Mouse (Mus musculus): Measurements from ENCODE around the gene Wnt9b. TPM values are rescaled to one million over a fixed set of nuclear protein-coding genes. Genes with fewer than 3 reads are reported as not detected.
A peak's percentile ranks its signal among the peaks of the same experiment; 100 is the strongest.
"Not testable (repeated sequence)": the region's sequence is repeated elsewhere in the genome, so short reads cannot be mapped to it uniquely, and the experiment has no call there.

Wnt9b gene
- polyA plus RNA-seq, 1 experiment from 2014 or later = 0.37 TPM

- not testable (repeated sequence) for H3K27me3 ChIP-seq (replicated peaks); H3K4me3 ChIP-seq; ATAC-seq (ENCODE audit: low FRiP score, low read depth); H3K9ac ChIP-seq; H3K27ac ChIP-seq; H3K9me3 ChIP-seq; H3K4me2 ChIP-seq (replicated peaks); H3K36me3 ChIP-seq
- H3K4me1 ChIP-seq = peaks cover 15% of the 10 kb centered on the region
- WGBS = 83% methylated on average over 5 of the region's 5 CpGs
These were observed 11.3 kb upstream of the Wnt9b start for GRCm38 (mm10) chr11:103760891-103761290.

- Histone ChIP-seq H3K4me2 (replicated peaks) (no peak overlapping the region), H3K4me3 (no peak overlapping the region), H3K9me3 (no peaks in the 10 kb centered on the region), H3K27ac (no peak overlapping the region), H3K4me1 (peaks cover 7% of the 10 kb centered on the region), H3K27me3 (replicated peaks) (no peaks in the 10 kb centered on the region), H3K36me3 (no peaks in the 10 kb centered on the region), H3K9ac (no peak overlapping the region)
- no peak for ATAC-seq (ENCODE audit: low FRiP score, low read depth)
- 59% methylated on average over 7 of the region's 7 CpGs for WGBS
These were observed 10.5 kb upstream of the Wnt9b start for GRCm38 (mm10) chr11:103760101-103760500.

GRCm38 (mm10) chr11:103758706-103759105, 9.1 kb upstream of the Wnt9b start:
- WGBS = 10% methylated on average over 6 of the region's 6 CpGs
- Histone ChIP-seq H3K9me3 (no peaks in the 10 kb centered on the region), H3K36me3 (no peaks in the 10 kb centered on the region), H3K9ac (no peak overlapping the region), H3K27me3 (replicated peaks) (no peaks in the 10 kb centered on the region; the same call in 1 of the 2 replicates), H3K27ac (no peak overlapping the region), H3K4me3 (no peak overlapping the region), H3K4me1 (no peaks in the 10 kb centered on the region), H3K4me2 (replicated peaks) (no peak overlapping the region)
- no peak for ATAC-seq (ENCODE audit: low FRiP score, low read depth)

GRCm38 (mm10) chr11:103758054-103758453, 8.4 kb upstream of the Wnt9b start:
- Histone ChIP-seq H3K9me3 (no peaks in the 10 kb centered on the region), H3K27me3 (replicated peaks) (peaks cover 4% of the 10 kb centered on the region), H3K27ac (no peak overlapping the region), H3K4me3 (no peak overlapping the region), H3K4me1 (no peaks in the 10 kb centered on the region), H3K9ac (no peak overlapping the region), H3K4me2 (replicated peaks) (no peak overlapping the region), H3K36me3 (no peaks in the 10 kb centered on the region)
- no peak for ATAC-seq (ENCODE audit: low FRiP score, low read depth)
- WGBS = 47% methylated on average over 11 of the region's 11 CpGs

- Histone ChIP-seq H3K27ac (no peak overlapping the region), H3K36me3 (no peaks in the 10 kb centered on the region), H3K27me3 (replicated peaks) (peaks cover 68% of the 10 kb centered on the region), H3K4me1 (peaks cover 11% of the 10 kb centered on the region), H3K4me3 (no peak overlapping the region), H3K4me2 (replicated peaks) (no peak overlapping the region), H3K9me3 (no peaks in the 10 kb centered on the region), H3K9ac (no peak overlapping the region)
- whole genome bisulfite sequencing = 56% methylated on average over 3 of the region's 3 CpGs
- no peak for ATAC-seq (ENCODE audit: low FRiP score, low read depth)
These were observed 991 bp upstream of the Wnt9b start for GRCm38 (mm10) chr11:103750612-103751011.

- Histone ChIP-seq H3K4me3 (no peak overlapping the region), H3K9ac (no peak overlapping the region), H3K9me3 (no peaks in the 10 kb centered on the region), H3K27ac (no peak overlapping the region), H3K4me2 (replicated peaks) (no peak overlapping the region), H3K27me3 (replicated peaks) (peaks cover 4% of the 10 kb centered on the region; the same call in 1 of the 2 replicates), H3K4me1 (no peaks in the 10 kb centered on the region), H3K36me3 (no peaks in the 10 kb centered on the region)
- WGBS = 77% methylated on average over 19 of the region's 19 CpGs
- ATAC-seq (ENCODE audit: low FRiP score, low read depth) = no peak
These were observed 14.4 kb downstream of the Wnt9b start for GRCm38 (mm10) chr11:103735046-103735781.

- 75% methylated on average over 5 of the region's 5 CpGs for WGBS
- Histone ChIP-seq H3K4me3 (no peak overlapping the region), H3K9ac (no peak overlapping the region), H3K27me3 (replicated peaks) (peaks cover 4% of the 10 kb centered on the region; the same call in 1 of the 2 replicates), H3K4me2 (replicated peaks) (no peak overlapping the region), H3K9me3 (no peaks in the 10 kb centered on the region), H3K36me3 (no peaks in the 10 kb centered on the region), H3K4me1 (no peaks in the 10 kb centered on the region), H3K27ac (no peak overlapping the region)
- no peak for ATAC-seq (ENCODE audit: low FRiP score, low read depth)
These were observed 15.1 kb downstream of the Wnt9b start for GRCm38 (mm10) chr11:103734411-103735045.

- no peak for ATAC-seq (ENCODE audit: low FRiP score, low read depth)
- Histone ChIP-seq H3K4me1 (no peaks in the 10 kb centered on the region), H3K4me2 (replicated peaks) (no peak overlapping the region), H3K9ac (no peak overlapping the region), H3K27ac (no peak overlapping the region), H3K4me3 (no peak overlapping the region), H3K9me3 (no peaks in the 10 kb centered on the region), H3K27me3 (replicated peaks) (peaks cover 4% of the 10 kb centered on the region; the same call in 1 of the 2 replicates), H3K36me3 (no peaks in the 10 kb centered on the region)
- 90% methylated on average over 2 of the region's 2 CpGs for WGBS
These were observed 15.7 kb downstream of the Wnt9b start for GRCm38 (mm10) chr11:103733961-103734360.

GRCm38 (mm10) chr11:103733069-103733468, 16.6 kb downstream of the Wnt9b start:
- Histone ChIP-seq H3K27me3 (replicated peaks) (peaks cover 4% of the 10 kb centered on the region; the same call in 1 of the 2 replicates), H3K4me3 (no peak overlapping the region), H3K4me2 (replicated peaks) (no peak overlapping the region), H3K36me3 (no peaks in the 10 kb centered on the region), H3K9me3 (no peaks in the 10 kb centered on the region), H3K9ac (no peak overlapping the region), H3K27ac (no peak overlapping the region), H3K4me1 (no peaks in the 10 kb centered on the region)
- 67% methylated on average over 4 of the region's 4 CpGs for WGBS
- ATAC-seq (ENCODE audit: low FRiP score, low read depth) = no peak

- Histone ChIP-seq H3K4me1 (no peaks in the 10 kb centered on the region), H3K9ac (no peak overlapping the region), H3K9me3 (no peaks in the 10 kb centered on the region), H3K27ac (no peak overlapping the region), H3K27me3 (replicated peaks) (peaks cover 4% of the 10 kb centered on the region; the same call in 1 of the 2 replicates), H3K36me3 (no peaks in the 10 kb centered on the region), H3K4me2 (replicated peaks) (no peak overlapping the region), H3K4me3 (no peak overlapping the region)
- ATAC-seq (ENCODE audit: low FRiP score, low read depth) = no peak
- 90% methylated on average over 7 of the region's 7 CpGs for WGBS
These were observed 17.3 kb downstream of the Wnt9b start for GRCm38 (mm10) chr11:103732306-103732705.

- ATAC-seq (ENCODE audit: low FRiP score, low read depth) = no peak
- Histone ChIP-seq H3K27me3 (replicated peaks) (peaks cover 4% of the 10 kb centered on the region; the same call in 1 of the 2 replicates), H3K27ac (no peak overlapping the region), H3K9me3 (no peaks in the 10 kb centered on the region), H3K4me2 (replicated peaks) (no peak overlapping the region), H3K36me3 (no peaks in the 10 kb centered on the region), H3K4me1 (no peaks in the 10 kb centered on the region), H3K9ac (no peak overlapping the region), H3K4me3 (no peak overlapping the region)
- 91% methylated on average over 9 of the region's 9 CpGs for WGBS
These were observed 18.0 kb downstream of the Wnt9b start for GRCm38 (mm10) chr11:103731594-103731993.

- Histone ChIP-seq H3K4me2 (replicated peaks) (no peak overlapping the region), H3K27me3 (replicated peaks) (peaks cover 4% of the 10 kb centered on the region; the same call in 1 of the 2 replicates), H3K9me3 (no peaks in the 10 kb centered on the region), H3K4me3 (no peak overlapping the region), H3K4me1 (no peaks in the 10 kb centered on the region), H3K27ac (no peak overlapping the region), H3K9ac (0 out of 2 replicates have a peak overlapping the region, but pooled peaks have one; percentile 17), H3K36me3 (no peaks in the 10 kb centered on the region)
- 74% methylated on average over 9 of the region's 9 CpGs for WGBS
- no peak for ATAC-seq (ENCODE audit: low FRiP score, low read depth)
These were observed 20.2 kb downstream of the Wnt9b start for GRCm38 (mm10) chr11:103729282-103729985.

Measured in neural tube, embryonic 12.5 days (tissue).